Comparison of ENCODE assay signal across 7 mouse cellular contexts in the genomic region with DNA sequence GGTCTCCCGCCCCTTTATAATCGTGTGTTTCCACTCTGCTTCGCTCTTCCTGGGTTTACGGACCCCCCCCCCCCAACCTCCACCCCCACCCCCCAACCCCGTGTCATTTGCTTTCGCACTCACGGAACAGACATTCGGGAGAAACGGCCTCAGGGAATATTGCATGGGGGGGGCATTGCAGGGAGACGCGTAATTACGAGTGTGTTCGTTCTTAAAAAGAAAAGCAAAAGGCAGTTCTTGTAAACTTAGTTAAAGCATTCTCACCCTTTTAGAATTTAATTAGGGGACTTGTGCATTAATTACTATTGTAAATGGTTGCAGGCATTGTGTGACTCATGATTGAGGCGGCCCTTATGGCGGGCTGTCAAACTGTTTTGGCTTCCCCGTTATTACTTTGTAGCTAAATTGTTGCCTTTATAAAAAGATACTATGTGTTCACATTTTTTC. TPM values are rescaled to one million over a fixed set of nuclear protein-coding genes. Genes with fewer than 3 reads are reported as not detected.
A peak's percentile ranks its signal among the peaks of the same experiment; 100 is the strongest.
DNase-seq lines count a peak whose midpoint lies in the region; ATAC-seq lines count a peak whose summit lies in the region.

No protein-coding gene starts in this region.

- no peaks in the 10 kb centered on the region for H3K9me3 ChIP-seq in neural tube, embryonic 11.5 days (ENCODE audit: control insufficient read depth, low read length)
- no peaks in the 10 kb centered on the region for H3K9me3 ChIP-seq in forebrain, embryonic 13.5 days (replicated peaks)
- no peaks in the 10 kb centered on the region for H3K9me3 ChIP-seq in kidney, embryonic 14.5 days (ENCODE audit: control insufficient read depth, low read length)

- peak overlapping the region; percentile 99 for H3K4me3 ChIP-seq in neural tube, embryonic 11.5 days (ENCODE audit: low read depth, low read length)
- peak overlapping the region; percentile 99 for H3K4me3 ChIP-seq in brown adipose tissue, adult 24 weeks (ENCODE audit: insufficient read depth, low read depth, low read length)
- H3K4me3 ChIP-seq in forebrain, embryonic 13.5 days: peak overlapping the region; percentile 96
- H3K4me3 ChIP-seq in kidney, embryonic 14.5 days (ENCODE audit: low read length): peak overlapping the region; percentile 99

- peak overlapping the region; percentile 93; the same call in 1 of the 2 replicates for H3K27ac ChIP-seq in neural tube, embryonic 11.5 days (ENCODE audit: low read depth, low read length)
- no peak overlapping the region for H3K27ac ChIP-seq in brown adipose tissue, adult 24 weeks (replicated peaks; ENCODE audit: low read depth, low read length)
- H3K27ac ChIP-seq in forebrain, embryonic 13.5 days: peak overlapping the region; percentile 98
- H3K27ac ChIP-seq in kidney, embryonic 14.5 days (ENCODE audit: low read depth, low read length): peak overlapping the region; percentile 93; the same call in 1 of the 2 replicates

- peak; percentile 53 for ATAC-seq in neural tube, embryonic 11.5 days (ENCODE audit: insufficient read depth, low FRiP score, low TSS enrichment)
- peak; percentile 65 for ATAC-seq in forebrain, embryonic 13.5 days
- peak; percentile 29 for ATAC-seq in kidney, embryonic 14.5 days (ENCODE audit: low FRiP score, low TSS enrichment)

- H3K9ac ChIP-seq in neural tube, embryonic 11.5 days (ENCODE audit: low read length): peak overlapping the region; percentile 99
- H3K9ac ChIP-seq in forebrain, embryonic 13.5 days: peak overlapping the region; percentile 96
- H3K9ac ChIP-seq in kidney, embryonic 14.5 days (ENCODE audit: low read depth, low read length): peak overlapping the region; percentile 99

- peak overlapping the region; percentile 35 for H3K4me2 ChIP-seq in neural tube, embryonic 11.5 days (ENCODE audit: low read depth)
- H3K4me2 ChIP-seq in forebrain, embryonic 13.5 days: peak overlapping the region; percentile 64
- H3K4me2 ChIP-seq in kidney, embryonic 14.5 days (replicated peaks; ENCODE audit: low read depth, low read length): peak overlapping the region; percentile 63

- WGBS in neural tube, embryonic 11.5 days: under 1% methylated on average over 16 of the region's 16 CpGs
- 1% methylated on average over 16 of the region's 16 CpGs for WGBS in forebrain, embryonic 13.5 days
- under 1% methylated on average over 16 of the region's 16 CpGs for WGBS in kidney, embryonic 14.5 days

- H3K36me3 ChIP-seq in neural tube, embryonic 11.5 days (ENCODE audit: control insufficient read depth, insufficient read depth, low read length): no peaks in the 10 kb centered on the region
- H3K36me3 ChIP-seq in forebrain, embryonic 13.5 days (ENCODE audit: poor library complexity, severe bottlenecking): peaks cover 10% of the 10 kb centered on the region
- H3K36me3 ChIP-seq in kidney, embryonic 14.5 days (ENCODE audit: control insufficient read depth, insufficient read depth, low read length): peaks cover 19% of the 10 kb centered on the region

- no peaks in the 10 kb centered on the region for H3K27me3 ChIP-seq in neural tube, embryonic 11.5 days (ENCODE audit: control insufficient read depth, insufficient read depth, low read length)
- H3K27me3 ChIP-seq in forebrain, embryonic 13.5 days: peaks cover 3% of the 10 kb centered on the region; the same call in 1 of the 2 replicates
- no peaks in the 10 kb centered on the region for H3K27me3 ChIP-seq in kidney, embryonic 14.5 days (ENCODE audit: control insufficient read depth, insufficient read depth, low read length)

- no peak for DNase-seq in neural tube, embryonic 11.5 days (ENCODE audit: low spot score)
- DNase-seq in neural tube, embryonic 10.5 days (ENCODE audit: extremely low spot score, low spot score): no peak
- DNase-seq in lung, postnatal 36 days: peak; percentile 30
- no peak for DNase-seq in T-cell, adult 2 months (ENCODE audit: low spot score)

- H3K4me1 ChIP-seq in neural tube, embryonic 11.5 days (ENCODE audit: control insufficient read depth, insufficient read depth, low read length): no peaks in the 10 kb centered on the region
- H3K4me1 ChIP-seq in brown adipose tissue, adult 24 weeks (ENCODE audit: control insufficient read depth, insufficient read depth, insufficient read length, low read length): peaks cover 6% of the 10 kb centered on the region; the same call in 1 of the 2 replicates
- peaks cover 33% of the 10 kb centered on the region for H3K4me1 ChIP-seq in forebrain, embryonic 13.5 days
- peaks cover 10% of the 10 kb centered on the region; the same call in 1 of the 2 replicates for H3K4me1 ChIP-seq in kidney, embryonic 14.5 days (ENCODE audit: control insufficient read depth, insufficient read depth, low read length)

RNA-seq across cellular contexts. Expression of gene Tnrc6a, which starts 1.1 kb away (rescaled TPM):
- polyA plus RNA-seq in neural tube, embryonic 11.5 days (2014; fragmentation: Nextera tagmentation; extraction: Ambion mirVana): 46.2 and 57.3 TPM in 2 replicates
- polyA plus RNA-seq in brown adipose tissue, adult 24 weeks (2012; ENCODE audit: insufficient read depth, insufficient read length, missing spikeins): 19.8 and 21.2 TPM in 2 replicates
- 49.9 and 62.0 TPM in 2 replicates for polyA plus RNA-seq in forebrain, embryonic 13.5 days (2015; fragmentation: Nextera tagmentation; extraction: Ambion mirVana)
- 57.6 and 64.1 TPM in 2 replicates for polyA plus RNA-seq in kidney, embryonic 14.5 days (2014; fragmentation: Nextera tagmentation; extraction: Ambion mirVana)
